Mouse (Mus musculus) mouse embryonic stem cell (cell line): Measurements from ENCODE around the gene Paqr3.

ENCODE experiments used
- in situ Hi-C, 2 experiments: fragments of 300-500 bp; cut with MboI; formaldehyde crosslinking; loops; 1 replicate in 1 of 2; 3 replicates in 1 of 2; pipeline ENCODE4 v1.14.3; 2019 to 2020; ENCODE audit warnings: low sequenced_read_pairs in 2 of 2, low pct_unique_long_range_greater_than_20kb in 1 of 2, mixed read lengths in 1 of 2; ENCODE audit not compliant: unreplicated experiment in 1 of 2

Paqr3 gene

DNA sequence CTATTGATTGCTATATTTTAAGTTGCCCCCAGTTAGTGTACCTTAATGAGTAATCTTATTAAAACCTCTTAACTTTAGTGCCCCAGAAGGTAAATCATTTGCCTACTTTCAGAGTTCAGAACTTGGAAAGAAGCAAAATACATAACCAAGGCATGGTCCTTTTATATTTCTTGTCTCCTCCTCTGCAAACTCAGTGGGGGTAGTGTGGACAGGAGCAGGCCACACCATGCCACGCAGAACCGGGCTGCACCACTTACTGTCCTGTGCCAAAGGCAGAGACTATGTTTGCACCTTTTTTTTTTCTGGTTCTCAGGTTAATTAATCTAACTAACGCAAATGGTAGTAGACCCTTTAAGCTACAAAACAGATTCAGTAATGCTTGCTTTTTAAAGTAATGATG lies 22.0 kb downstream of the Paqr3 start:
- in situ Hi-C loops: no loop called here

- in situ Hi-C loops: no loop called here
These were observed 23.2 kb downstream of the Paqr3 start for GRCm38 (mm10) chr5:97088231-97088630.

DNA sequence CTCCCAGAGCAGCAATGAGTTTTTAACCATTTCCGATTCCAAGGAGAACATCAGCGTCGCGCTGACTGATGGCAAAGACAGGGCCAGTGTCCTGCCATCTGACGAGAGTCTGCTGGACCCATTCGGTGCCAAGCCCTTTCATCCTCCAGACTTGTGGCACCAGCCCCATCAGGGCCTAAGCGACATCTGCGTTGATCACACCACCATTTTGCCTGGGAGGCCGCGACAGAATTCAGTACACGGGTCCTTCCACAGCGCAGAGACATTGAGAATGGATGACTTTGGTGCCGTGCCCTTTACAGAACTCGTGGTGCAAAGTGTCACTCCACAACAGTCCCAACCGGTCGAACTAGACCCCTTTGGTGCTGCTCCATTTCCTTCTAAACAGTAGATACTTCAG lies 23.6 kb downstream of the Paqr3 start:
- in situ Hi-C loops: no loop called here

GRCm38 (mm10) chr5:97087030-97087630 lies 24.3 kb downstream of the Paqr3 start:
- in situ Hi-C loops: no loop called here

GRCm38 (mm10) chr5:97085071-97085470 lies 26.3 kb downstream of the Paqr3 start:
- in situ Hi-C loops: no loop called here

GRCm38 (mm10) chr5:97084541-97084940 lies 26.9 kb downstream of the Paqr3 start:
- in situ Hi-C loops: no loop called here

DNA sequence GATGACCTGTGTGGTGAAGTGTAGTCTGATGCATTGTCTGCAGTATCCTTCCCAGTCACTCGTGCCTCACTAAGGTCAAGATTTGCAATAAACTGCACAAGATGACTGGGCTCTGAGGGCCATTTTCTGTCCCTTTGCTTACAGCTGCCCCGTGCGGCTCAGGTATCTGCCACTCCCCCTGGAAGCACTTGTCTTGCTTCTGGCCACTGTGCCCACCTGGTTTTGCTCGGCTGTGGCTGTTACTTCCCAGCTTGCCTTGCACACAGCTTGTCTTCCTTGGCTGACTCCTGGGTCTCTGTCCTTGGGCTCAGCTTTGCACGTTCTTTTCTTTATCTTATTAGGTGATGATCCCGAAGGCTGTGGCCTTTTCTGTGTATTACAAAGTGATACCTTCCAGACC lies 27.7 kb downstream of the Paqr3 start:
- in situ Hi-C loops: no loop called here

DNA sequence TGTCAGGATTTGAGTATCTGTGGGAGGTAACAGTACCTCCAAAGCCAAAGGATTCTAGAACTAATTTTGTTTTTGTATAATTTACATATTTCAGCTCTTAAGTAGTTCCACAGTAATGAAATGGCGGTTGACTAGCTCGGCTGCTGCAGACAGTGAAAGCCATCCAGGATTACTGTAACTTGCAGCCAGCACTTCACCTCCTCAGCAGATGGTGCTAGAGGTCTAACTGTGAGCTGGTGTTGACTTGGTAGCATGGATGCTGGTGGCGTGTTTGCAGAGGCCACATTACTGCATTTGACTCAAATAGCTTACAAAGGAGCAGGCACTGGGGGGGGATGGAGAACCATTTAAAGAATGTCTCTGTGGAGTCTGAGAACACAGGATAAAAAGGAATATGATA lies 29.9 kb downstream of the Paqr3 start:
- in situ Hi-C loops: no loop called here

GRCm38 (mm10) chr5:97078641-97079040 lies 32.8 kb downstream of the Paqr3 start:
- in situ Hi-C loops: no loop called here

DNA sequence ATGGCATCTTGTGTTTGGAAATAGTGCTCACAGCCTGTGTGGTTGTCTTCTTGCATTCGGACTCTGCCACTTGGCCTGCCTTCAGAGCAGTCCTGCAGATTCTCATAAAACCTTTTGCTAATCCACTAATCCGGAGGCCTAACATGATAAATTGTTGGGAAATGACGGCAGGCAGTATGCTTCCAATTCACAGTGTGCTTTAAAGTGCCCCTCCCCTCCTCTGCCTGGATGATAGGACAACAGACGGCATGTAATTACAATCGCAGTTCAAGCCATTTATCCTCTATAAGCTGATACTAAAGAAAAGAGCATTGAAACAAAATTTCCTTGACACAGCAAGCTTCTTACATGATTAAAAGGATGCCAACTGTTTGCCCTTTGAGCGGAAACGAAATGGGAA lies 33.7 kb downstream of the Paqr3 start:
- in situ Hi-C loops: no loop called here

GRCm38 (mm10) chr5:97076167-97076566 lies 35.2 kb downstream of the Paqr3 start:
- in situ Hi-C loops: no loop called here

- in situ Hi-C loops: no loop called here
These were observed 35.8 kb downstream of the Paqr3 start for GRCm38 (mm10) chr5:97075476-97076151.

- in situ Hi-C loops: no loop called here
These were observed 45.6 kb downstream of the Paqr3 start for GRCm38 (mm10) chr5:97065746-97066145.

DNA sequence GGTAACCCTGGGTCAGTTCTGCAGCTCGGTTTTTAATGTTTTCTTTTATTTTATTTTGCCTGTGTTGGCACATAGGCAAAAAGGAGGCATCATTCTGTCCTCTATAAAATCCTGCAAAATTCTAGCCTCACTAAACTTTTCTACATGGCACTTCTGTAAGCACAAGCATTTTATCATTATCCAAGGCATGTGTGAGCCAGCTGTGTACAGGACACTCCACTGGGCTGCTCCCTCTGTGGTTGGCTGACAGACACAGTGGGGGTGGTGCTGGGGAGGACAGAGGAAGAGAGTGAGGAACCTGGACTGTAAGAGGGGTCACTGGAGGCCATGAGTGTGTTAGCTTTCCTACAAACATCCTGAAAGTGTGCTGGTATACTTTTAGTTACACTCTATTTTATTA lies 49.4 kb downstream of the Paqr3 start:
- in situ Hi-C loops: no loop called here

DNA sequence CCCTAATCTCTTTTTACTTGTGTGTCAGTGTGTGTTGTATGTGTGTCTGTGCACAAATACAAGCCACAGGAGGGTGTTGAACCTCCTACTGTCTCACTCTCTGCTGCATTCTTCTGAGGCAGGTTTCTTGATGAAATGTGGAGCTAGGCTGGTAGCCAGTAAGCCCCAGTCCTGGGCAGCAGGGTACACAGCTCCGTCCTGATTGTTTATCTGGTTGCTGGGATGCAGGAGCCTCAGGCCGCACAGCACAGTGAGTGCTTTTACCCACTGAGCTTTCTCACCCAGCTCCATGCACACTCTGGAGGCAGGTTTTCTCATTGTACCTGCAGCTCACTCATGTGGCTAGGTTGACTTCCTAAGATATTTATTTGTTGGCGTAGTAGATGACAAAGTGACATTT lies 50.5 kb downstream of the Paqr3 start:
- in situ Hi-C loops: no loop called here

GRCm38 (mm10) chr5:97056791-97057450 lies 54.5 kb downstream of the Paqr3 start:
- in situ Hi-C loops: loop anchor here (5.0 to 10.0 kb wide), 2 partner anchors 175 to 182 kb away; no protein-coding TSS in a partner anchor

DNA sequence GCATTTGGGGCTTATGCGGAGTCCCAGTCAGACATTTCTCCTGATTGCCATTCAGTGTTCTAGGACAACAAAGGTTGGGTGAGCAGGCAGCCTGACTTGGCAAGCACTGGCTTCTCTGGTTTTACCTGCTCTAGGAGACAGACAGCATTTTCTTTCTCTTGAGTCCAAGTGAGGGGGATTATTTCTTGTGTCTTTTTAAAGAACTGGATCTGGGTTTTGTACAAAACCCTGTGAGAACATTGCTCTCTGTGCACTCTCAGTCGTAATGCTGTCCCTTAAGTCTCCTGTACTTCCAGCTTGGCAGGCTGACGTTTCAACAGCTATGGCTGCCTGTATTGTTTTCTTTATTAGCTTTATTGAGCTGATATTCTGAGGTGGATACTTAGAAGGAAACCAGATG lies 55.0 kb downstream of the Paqr3 start:
- in situ Hi-C loops: loop anchor here (5.0 to 10.0 kb wide), 2 partner anchors 174 to 182 kb away; no protein-coding TSS in a partner anchor

DNA sequence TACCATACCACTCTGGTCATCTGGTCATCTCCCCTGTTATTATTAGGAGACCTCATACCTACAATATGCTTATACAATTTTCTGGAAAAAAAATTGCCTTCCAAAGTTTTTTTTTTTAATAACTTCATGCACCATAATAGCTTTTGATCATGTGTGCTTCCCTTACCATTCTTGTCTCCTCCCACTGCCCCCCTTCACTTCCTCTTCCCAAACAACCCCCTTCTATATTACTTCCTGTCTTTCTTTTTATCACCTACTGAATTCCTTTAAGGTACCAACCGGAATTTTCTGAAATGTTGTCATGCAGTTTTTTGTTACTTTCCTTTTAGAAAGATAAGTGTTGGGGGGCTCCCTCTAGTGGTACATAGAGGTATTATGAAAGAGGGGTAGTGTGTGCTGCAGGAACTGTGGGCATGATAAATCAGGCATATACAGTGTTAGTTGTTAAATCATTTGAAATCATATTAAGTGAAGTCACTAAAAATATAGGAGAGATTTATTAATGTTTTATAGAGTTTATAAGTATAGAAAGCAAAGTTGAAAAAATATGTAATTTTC lies 55.8 kb downstream of the Paqr3 start:
- in situ Hi-C loops: loop anchor here (5.0 to 10.0 kb wide), 2 partner anchors 173 to 181 kb away; no protein-coding TSS in a partner anchor

- in situ Hi-C loops: loop anchor here (5.0 to 10.0 kb wide), 2 partner anchors 172 to 180 kb away; no protein-coding TSS in a partner anchor
These were observed 56.6 kb downstream of the Paqr3 start for GRCm38 (mm10) chr5:97054801-97055200.
